Mouse (Mus musculus) inflammation-experienced regulatory T-cells (primary cell): ENCODE results near the gene Kank3. TPM values are rescaled to one million over a fixed set of nuclear protein-coding genes. Genes with fewer than 3 reads are reported as not detected.

ENCODE experiments used
- polyA plus RNA-seq, 2 experiments: library from polyadenylated mRNA; unstranded; fragments of 100-300 nt; shearing (Covaris generic); gene quantifications; one replicate each; pipeline ENCODE4 v1.2.1; 2017

Kank3 gene
- polyA plus RNA-seq: 10 to 100 TPM in 1 of 2 experiments, 1 to 10 TPM in 1; 6.9 to 16.4 TPM

GRCm38 (mm10) chr17:33810334-33811141, at the start of gene Kank3:
Gene Kank3, plus strand, starts transcription at chr17:33810519.

DNA sequence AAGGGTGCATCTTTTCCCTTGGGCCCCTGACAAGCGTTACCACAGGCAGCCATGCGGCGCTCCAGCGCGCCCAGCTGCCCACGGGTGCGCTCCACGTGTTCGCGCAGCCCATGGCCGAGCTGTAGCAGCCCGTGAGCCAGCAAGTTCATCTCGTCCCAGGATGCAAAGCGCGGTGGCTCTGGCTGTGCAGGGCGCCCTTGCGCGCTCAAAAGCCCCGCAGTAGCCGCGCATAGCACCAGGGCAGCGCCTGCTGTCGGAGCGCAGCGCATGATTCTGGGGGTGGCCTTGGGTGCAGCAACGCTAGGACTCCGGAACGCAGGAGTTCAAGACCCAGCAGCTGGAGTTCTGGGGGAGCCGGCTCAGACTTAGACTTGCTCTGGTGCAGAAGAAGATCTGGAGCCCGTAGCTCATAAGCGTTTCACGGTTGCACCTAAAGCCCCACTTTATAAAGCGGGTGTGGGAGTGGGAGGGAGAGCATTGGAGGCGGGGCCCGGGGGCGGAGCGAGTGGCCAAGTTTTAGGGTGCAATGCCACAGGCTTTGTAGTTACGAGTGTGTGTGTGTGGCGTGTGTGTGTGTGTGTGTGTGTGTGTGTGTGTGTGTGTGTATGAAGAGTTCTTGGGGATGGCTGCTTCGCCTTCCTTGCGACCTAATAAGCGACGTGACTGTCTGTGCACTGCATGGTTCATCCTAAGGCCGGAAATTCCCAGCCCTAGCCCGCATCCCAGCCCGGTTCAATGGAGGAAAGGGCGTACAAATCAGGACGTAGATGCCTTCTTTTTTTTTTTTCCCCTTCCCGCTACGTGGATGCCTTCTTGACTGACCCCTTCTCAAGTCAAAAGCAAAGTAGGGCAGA, 29.0 kb upstream of the Kank3 start, which contains the start of gene Angptl4:
Angptl4 (minus strand) TSS at position 707 of the 854 bp plus-strand sequence.

GRCm38 (mm10) chr17:33824084-33824996, 14.0 kb downstream of the Kank3 start, which contains the start of the genes Rps28 and Ndufa7:
Gene Rps28, minus strand, starts transcription at chr17:33824562.
Gene Ndufa7, plus strand, starts transcription at chr17:33824572.

DNA sequence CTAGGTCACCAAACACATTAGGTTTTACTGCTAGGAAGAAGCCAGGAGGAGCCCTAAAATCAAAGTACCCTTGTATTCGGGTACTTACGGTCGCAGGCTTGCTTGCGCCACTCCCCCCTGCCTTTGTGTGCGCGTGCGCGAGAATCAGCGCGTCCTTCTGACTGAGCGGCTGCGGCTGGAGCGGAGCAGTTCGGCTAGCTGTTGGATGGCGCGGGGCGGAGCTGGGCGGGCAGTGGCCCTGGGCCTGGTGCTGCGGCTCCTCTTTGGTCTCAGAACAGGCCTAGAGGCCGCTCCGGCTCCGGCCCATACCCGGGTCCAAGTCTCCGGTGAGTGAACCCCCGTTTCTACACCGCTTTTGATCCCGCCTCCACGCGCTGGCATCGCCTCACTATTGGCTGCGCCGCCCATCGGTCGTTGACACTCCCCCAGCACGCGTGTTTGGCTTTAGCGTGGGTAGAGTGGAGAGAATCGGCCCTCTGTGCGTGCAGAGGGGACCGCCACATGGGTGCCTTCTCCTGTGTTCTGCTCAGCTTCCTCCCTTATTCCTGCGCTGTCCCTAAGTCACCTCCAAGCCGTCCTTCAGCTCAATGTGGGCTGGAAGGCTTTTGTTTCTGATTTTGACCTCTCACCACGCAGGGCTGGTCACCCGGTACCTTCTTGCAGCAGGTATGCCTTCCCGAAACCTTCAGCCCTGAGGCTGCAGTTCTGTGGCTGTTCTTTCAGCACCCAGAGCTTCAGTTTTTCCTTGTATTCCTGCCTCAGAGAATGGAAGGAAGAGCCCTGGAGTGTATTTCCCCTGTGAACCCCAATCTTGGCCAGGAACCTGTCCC, 32.9 kb downstream of the Kank3 start, which contains the start of gene Cd320:
Cd320 (plus strand) TSS at position 126 of the 830 bp plus-strand sequence.

Other genes starting within 250 kb of the Kank3 start
- 10 to 100 TPM; 62.1 to 66.8 TPM for gene Zfp414, start 181.4 kb upstream of the Kank3 start, polyA plus RNA-seq
- 1 to 10 TPM in 1 of 2 experiments, under 1 TPM in 1; 0.99 to 1.5 TPM for gene Pram1, start 172.5 kb upstream of the Kank3 start, polyA plus RNA-seq
- 100 to 1,000 TPM; 337 to 341 TPM for gene Hnrnpm, start 123.7 kb upstream of the Kank3 start, polyA plus RNA-seq
- gene March2, start 91.8 kb upstream of the Kank3 start, polyA plus RNA-seq: 100 to 1,000 TPM in 1 of 2 experiments, 10 to 100 TPM in 1; 96.3 to 115 TPM
- 100 to 1,000 TPM; 270 to 275 TPM for gene Rab11b, start 50.0 kb upstream of the Kank3 start, polyA plus RNA-seq
- gene Angptl4, start 28.7 kb upstream of the Kank3 start, polyA plus RNA-seq: 1 to 10 TPM; 3.2 to 7.7 TPM
- 100 to 1,000 TPM; 768 to 791 TPM for gene Rps28, start 14.0 kb downstream of the Kank3 start, polyA plus RNA-seq
- gene Ndufa7, start 14.1 kb downstream of the Kank3 start, polyA plus RNA-seq: 100 to 1,000 TPM; 295 to 298 TPM
- gene Cd320, start 32.6 kb downstream of the Kank3 start, polyA plus RNA-seq: 10 to 100 TPM; 12.7 to 26.5 TPM
- not detected for gene Gm7029, start 63.3 kb downstream of the Kank3 start, polyA plus RNA-seq
- gene Kifc1, start 80.1 kb downstream of the Kank3 start, polyA plus RNA-seq: 1 to 10 TPM; 5.4 to 5.9 TPM
- gene Platr17, start 94.6 kb downstream of the Kank3 start, polyA plus RNA-seq: 1 to 10 TPM; 2.7 to 8.0 TPM
- gene Daxx, start 98.9 kb downstream of the Kank3 start, polyA plus RNA-seq: 100 to 1,000 TPM in 1 of 2 experiments, 10 to 100 TPM in 1; 88.4 to 128 TPM
- 100 to 1,000 TPM; 609 to 631 TPM for gene Tapbp, start 105.4 kb downstream of the Kank3 start, polyA plus RNA-seq
- gene Zbtb22, start 105.4 kb downstream of the Kank3 start, polyA plus RNA-seq: 10 to 100 TPM; 19.7 to 30.0 TPM
- 100 to 1,000 TPM; 129 to 170 TPM for gene Rgl2, start 119.0 kb downstream of the Kank3 start, polyA plus RNA-seq
- gene Pfdn6, start 129.8 kb downstream of the Kank3 start, polyA plus RNA-seq: 100 to 1,000 TPM; 132 to 142 TPM
- 10 to 100 TPM; 59.2 to 75.0 TPM for gene Wdr46, start 130.1 kb downstream of the Kank3 start, polyA plus RNA-seq
- gene B3galt4, start 141.0 kb downstream of the Kank3 start, polyA plus RNA-seq: 10 to 100 TPM; 21.9 to 44.0 TPM
- gene Vps52, start 145.3 kb downstream of the Kank3 start, polyA plus RNA-seq: 10 to 100 TPM; 69.7 to 81.8 TPM
- gene Rps18, start 145.5 kb downstream of the Kank3 start, polyA plus RNA-seq: 1,000 to 10,000 TPM; 1,990 to 2,168 TPM
- gene H2-K1, start 189.8 kb downstream of the Kank3 start, polyA plus RNA-seq: over 10,000 TPM; 12,130 to 12,778 TPM
- 10 to 100 TPM; 35.6 to 38.2 TPM for gene Ring1, start 214.2 kb downstream of the Kank3 start, polyA plus RNA-seq
- 100 to 1,000 TPM; 289 to 375 TPM for gene H2-Ke6, start 217.5 kb downstream of the Kank3 start, polyA plus RNA-seq
- 100 to 1,000 TPM in 1 of 2 experiments, 10 to 100 TPM in 1; 96.5 to 149 TPM for gene Slc39a7, start 221.2 kb downstream of the Kank3 start, polyA plus RNA-seq
- gene Rxrb, start 221.3 kb downstream of the Kank3 start, polyA plus RNA-seq: 10 to 100 TPM; 66.1 to 98.3 TPM
- 1 to 10 TPM in 1 of 2 experiments, under 1 TPM in 1; 0.72 to 3.2 TPM for gene Col11a2, start 228.9 kb downstream of the Kank3 start, polyA plus RNA-seq